Mouse (Mus musculus) liver, adult (tissue): ENCODE measurements at regions not wholly inside any gene's neighbourhood (a gene's known extent, or its start where the extent isn't known, plus 50 kb on each side); places are given as distances from the start of the nearest gene placed in this dataset.

Experiments
- GATA4 ChIP-seq: IDR thresholded peaks from 2 replicates; pipeline ENCODE4 v1.6.1; 2014; ENCODE audit warnings: mild to moderate bottlenecking, low read length; ENCODE audit not compliant: insufficient replicate concordance

DNA sequence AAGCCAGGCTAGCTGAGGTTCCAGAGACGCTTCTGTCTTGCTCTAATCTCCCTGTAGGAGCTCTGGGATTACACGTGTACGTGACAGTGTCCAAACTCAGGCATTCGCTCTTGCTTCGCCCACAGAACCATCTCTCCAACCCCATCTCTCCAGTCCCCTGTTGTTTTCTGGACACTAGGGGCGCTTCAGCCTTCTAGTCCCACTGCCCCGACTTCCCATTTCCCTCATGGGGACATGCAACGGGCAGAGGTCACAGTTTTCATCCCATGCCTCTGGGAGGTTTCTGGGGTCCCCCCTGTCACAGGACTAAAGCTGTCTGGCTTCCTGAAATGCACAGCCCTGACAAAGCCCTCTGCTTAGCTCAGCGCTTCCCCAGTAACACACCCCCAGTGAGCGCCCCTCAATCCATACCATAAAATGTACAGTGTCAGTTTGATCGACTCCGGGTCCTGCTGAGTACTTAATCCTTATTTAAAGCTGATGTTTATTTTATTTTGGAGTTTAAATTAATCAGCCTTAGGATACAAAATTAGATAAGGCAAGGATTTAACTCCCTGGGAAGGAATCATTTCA, 208.9 kb upstream of the Kcnab2 start:
- TF ChIP-seq GATA4, result no peak

- TF ChIP-seq GATA4, result no peak
These were observed 196.5 kb upstream of the Kcnab2 start for GRCm38 (mm10) chr4:152674140-152674539.

DNA sequence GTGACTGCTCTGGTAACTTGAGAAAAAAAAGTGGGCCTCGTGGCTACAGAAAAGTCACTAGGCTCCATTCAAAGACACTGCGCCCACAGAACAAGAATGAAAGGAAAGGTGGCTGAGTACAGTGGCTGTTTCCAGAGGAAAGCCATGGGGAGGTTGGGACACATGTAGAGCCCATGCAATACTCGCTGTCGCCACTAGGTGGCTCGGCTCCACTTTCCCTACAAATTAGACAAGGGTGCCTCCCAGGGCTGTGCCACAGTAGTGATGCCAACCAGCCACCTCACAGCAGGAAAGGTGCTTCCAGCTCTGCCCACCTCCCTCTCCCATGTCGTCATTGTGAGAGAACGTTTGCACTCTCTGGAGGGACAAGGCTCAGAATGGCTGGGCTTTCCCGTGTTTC, 185.8 kb upstream of the Kcnab2 start:
- TF ChIP-seq GATA4, result no peak

GRCm38 (mm10) chr4:152663069-152663468, 185.4 kb upstream of the Kcnab2 start:
- TF ChIP-seq GATA4, result no peak

- TF ChIP-seq GATA4, result no peak
These were observed 184.8 kb upstream of the Kcnab2 start for GRCm38 (mm10) chr4:152662439-152662838.

DNA sequence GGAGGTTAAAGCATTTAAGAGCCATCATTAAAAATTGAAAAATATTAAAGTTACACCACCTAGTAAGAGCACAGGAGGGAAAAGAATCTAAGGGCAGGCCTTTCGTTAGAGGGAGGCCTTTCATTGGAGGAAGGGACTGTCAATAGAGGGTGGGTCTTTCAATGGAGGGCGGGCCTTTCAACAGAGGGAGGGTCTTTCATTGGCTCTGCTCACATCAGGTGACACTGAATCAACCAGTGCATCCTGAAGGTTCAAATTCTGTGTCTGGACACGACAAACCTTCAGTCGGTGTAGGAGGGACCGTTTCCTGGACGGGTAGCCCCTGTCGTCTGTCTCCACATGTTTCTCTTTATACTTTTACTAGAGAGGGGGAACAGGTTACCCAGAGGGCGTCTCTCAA, 172.5 kb upstream of the Kcnab2 start:
- TF ChIP-seq GATA4, result no peak

DNA sequence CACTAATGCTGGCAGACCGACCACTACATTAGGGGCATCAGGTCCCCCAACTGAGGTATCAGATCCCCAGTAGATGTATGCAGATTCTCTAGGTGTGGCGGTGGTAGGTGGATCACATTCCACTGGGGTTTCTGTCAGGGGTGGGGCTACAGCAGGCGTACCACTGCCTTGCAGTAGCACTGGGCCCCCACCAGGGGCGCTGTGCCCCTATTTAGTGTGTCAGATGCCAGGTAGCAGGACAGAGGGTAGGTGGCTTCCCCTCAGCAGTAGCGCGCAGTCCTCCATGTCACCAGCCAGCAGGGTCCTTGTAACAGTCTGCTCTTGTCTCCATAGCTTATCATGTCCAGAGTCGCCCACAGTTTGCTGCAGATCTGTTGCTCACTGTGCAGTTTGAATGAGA, 169.9 kb upstream of the Kcnab2 start:
- TF ChIP-seq GATA4, result no peak

DNA sequence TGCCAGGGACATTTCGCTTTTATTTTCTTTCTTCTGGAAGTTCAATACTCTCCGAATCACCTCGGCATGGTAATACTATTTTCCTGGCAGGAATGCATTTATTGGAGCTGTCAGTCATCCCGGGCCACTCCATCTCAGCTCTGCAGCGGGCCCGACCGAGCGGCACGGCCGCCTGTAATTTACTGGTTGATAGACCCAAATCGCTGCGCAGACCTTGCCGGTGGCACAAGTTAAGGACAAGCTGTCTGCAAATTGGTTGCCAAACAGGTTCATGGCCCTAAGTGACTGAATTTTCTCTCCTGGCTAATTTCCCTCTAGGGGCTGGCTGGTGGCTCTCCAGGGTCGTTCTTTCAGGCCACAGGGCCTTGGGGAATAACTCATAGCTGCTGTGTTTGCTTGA, 169.4 kb upstream of the Kcnab2 start:
- TF ChIP-seq GATA4, result no peak

GRCm38 (mm10) chr4:152637088-152637487, 159.4 kb upstream of the Kcnab2 start:
- no peak for TF ChIP-seq GATA4

GRCm38 (mm10) chr4:152633896-152634295, 156.2 kb upstream of the Kcnab2 start:
- no peak for TF ChIP-seq GATA4

GRCm38 (mm10) chr4:152628111-152628510, 150.4 kb upstream of the Kcnab2 start:
- TF ChIP-seq GATA4, result no peak

DNA sequence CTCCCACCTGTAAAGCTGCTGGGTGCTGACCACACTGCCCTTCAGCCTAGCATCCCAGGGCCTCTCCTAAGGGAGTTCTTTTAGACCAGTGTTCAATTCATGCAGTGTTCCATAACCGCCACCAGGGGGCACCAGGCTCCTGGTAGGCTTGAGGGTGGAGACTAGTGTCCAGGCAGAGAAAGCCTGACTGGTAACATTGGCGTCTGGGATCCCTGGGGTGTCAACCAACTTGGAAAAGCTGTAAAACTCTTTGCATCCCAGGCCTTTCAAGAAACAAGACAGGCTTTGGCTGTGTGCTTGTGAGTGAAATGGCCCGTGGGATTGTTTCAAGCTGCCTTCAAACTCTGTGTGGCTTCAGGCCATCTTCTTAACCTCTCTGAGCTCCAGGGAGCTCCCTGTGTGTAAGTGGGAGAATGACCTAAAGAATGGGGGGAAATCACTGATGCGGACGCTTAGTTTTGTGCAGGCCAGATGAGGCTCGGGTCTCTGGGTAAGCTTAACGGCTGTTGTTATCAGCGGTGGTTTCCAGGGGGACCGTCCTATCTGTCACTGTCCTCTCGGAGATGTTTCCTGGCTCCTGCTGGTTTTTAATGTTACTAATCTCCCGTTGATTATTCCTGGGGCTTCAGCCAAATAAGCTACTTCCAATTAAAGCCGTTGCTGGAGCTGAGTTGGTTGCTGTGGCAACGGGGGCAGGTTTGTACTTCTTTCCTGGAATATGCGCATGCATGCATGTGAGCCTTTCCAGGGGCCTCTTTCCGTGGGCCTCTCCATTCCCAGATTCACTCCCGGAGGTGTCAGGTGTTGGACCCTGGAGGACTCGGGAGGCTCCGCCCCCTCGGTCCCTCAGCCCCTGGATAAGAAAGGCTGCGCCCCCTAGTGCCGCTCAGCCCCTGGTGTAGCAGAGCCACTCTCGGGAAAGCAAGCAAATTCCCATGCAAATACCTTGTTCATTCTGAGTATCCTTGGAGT, 147.6 kb upstream of the Kcnab2 start:
- 0 out of 2 replicates have a peak, but pooled peaks have one; percentile 22 for TF ChIP-seq GATA4

GRCm38 (mm10) chr4:152622022-152622777, 144.5 kb upstream of the Kcnab2 start:
- no peak for TF ChIP-seq GATA4

- TF ChIP-seq GATA4, result no peak
These were observed 140.0 kb upstream of the Kcnab2 start for GRCm38 (mm10) chr4:152617636-152618035.

- TF ChIP-seq GATA4, result no peak
These were observed 137.5 kb upstream of the Kcnab2 start for GRCm38 (mm10) chr4:152615155-152615554.
